Mouse (Mus musculus): Measurements from ENCODE around the gene Prkd1. TPM values are rescaled to one million over a fixed set of nuclear protein-coding genes. Genes with fewer than 3 reads are reported as not detected.

Prkd1 gene
- total RNA-seq, 1 experiment: 3.0 TPM

GRCm38 (mm10) chr12:50554214-50554613, 94.7 kb downstream of the Prkd1 start:
- no peak for DNase-seq (ENCODE audit: low read depth, low spot score)
- no peak overlapping the region for H3K4me3 ChIP-seq (ENCODE audit: insufficient read depth in 1 of 2, low read depth in 1 of 2, low read length in 2 of 2, poor library complexity in 1 of 2, severe bottlenecking in 1 of 2)
- no peaks in the 10 kb centered on the region for H3K36me3 ChIP-seq (ENCODE audit: control insufficient read depth, insufficient read depth, low read length, poor library complexity, severe bottlenecking)
- in situ Hi-C loops (cut with MboI; ENCODE audit: low sequenced_read_pairs in 2 of 2, unreplicated experiment in 2 of 2): no loop called here
- no peak overlapping the region for H3K27ac ChIP-seq (ENCODE audit: insufficient read depth, low read depth, low read length, poor library complexity, severe bottlenecking)
- no peaks in the 10 kb centered on the region for H3K4me1 ChIP-seq (ENCODE audit: control insufficient read depth in 2 of 2, insufficient read depth in 2 of 2, low read length in 2 of 2, poor library complexity in 1 of 2)
- TF ChIP-seq CHD2 (IDR thresholded peaks at IDR 0.05; ENCODE audit: low read depth, low read length): no peak
- no peak for TF ChIP-seq HCFC1 (IDR thresholded peaks at IDR 0.05; ENCODE audit: borderline replicate concordance, insufficient read depth, low read length)
- no peak for TF ChIP-seq ZNF384 (IDR thresholded peaks at IDR 0.05; ENCODE audit: low read depth, low read length)
- TF ChIP-seq ZC3H11A (IDR thresholded peaks at IDR 0.05; ENCODE audit: borderline replicate concordance, low read depth, low read length): no peak
- no peak for TF ChIP-seq MAFK (IDR thresholded peaks at IDR 0.05; ENCODE audit: insufficient read depth, low read depth, low read length)
- no peaks in the 10 kb centered on the region for H3K9me3 ChIP-seq (ENCODE audit: control insufficient read depth, insufficient read depth, low read depth, low read length)
- H3K9ac ChIP-seq (ENCODE audit: insufficient read depth, low read depth, low read length, poor library complexity, severe bottlenecking): no peak overlapping the region

GRCm38 (mm10) chr12:50549860-50550555, 98.9 kb downstream of the Prkd1 start:
- H3K36me3 ChIP-seq (ENCODE audit: control insufficient read depth, insufficient read depth, low read length, poor library complexity, severe bottlenecking): no peaks in the 10 kb centered on the region
- in situ Hi-C loops (cut with MboI; ENCODE audit: low sequenced_read_pairs in 2 of 2, unreplicated experiment in 2 of 2): no loop called here
- H3K4me3 ChIP-seq (ENCODE audit: insufficient read depth in 1 of 2, low read depth in 1 of 2, low read length in 2 of 2, poor library complexity in 1 of 2, severe bottlenecking in 1 of 2): no peak overlapping the region
- no peaks in the 10 kb centered on the region for H3K4me1 ChIP-seq (ENCODE audit: control insufficient read depth in 2 of 2, insufficient read depth in 2 of 2, low read length in 2 of 2, poor library complexity in 1 of 2)
- H3K27ac ChIP-seq (ENCODE audit: insufficient read depth, low read depth, low read length, poor library complexity, severe bottlenecking): no peak overlapping the region
- DNase-seq (ENCODE audit: low read depth, low spot score): no peak
- TF ChIP-seq HCFC1 (IDR thresholded peaks at IDR 0.05; ENCODE audit: borderline replicate concordance, insufficient read depth, low read length) (no peak), MAFK (IDR thresholded peaks at IDR 0.05; ENCODE audit: insufficient read depth, low read depth, low read length) (no peak), ZNF384 (IDR thresholded peaks at IDR 0.05; ENCODE audit: low read depth, low read length) (no peak), CHD2 (IDR thresholded peaks at IDR 0.05; ENCODE audit: low read depth, low read length) (no peak), ZC3H11A (IDR thresholded peaks at IDR 0.05; ENCODE audit: borderline replicate concordance, low read depth, low read length) (no peak)
- no peaks in the 10 kb centered on the region for H3K9me3 ChIP-seq (ENCODE audit: control insufficient read depth, insufficient read depth, low read depth, low read length)
- H3K9ac ChIP-seq (ENCODE audit: insufficient read depth, low read depth, low read length, poor library complexity, severe bottlenecking): no peak overlapping the region

GRCm38 (mm10) chr12:50546394-50546793, 102.5 kb downstream of the Prkd1 start:
- H3K27ac ChIP-seq (ENCODE audit: insufficient read depth, low read depth, low read length, poor library complexity, severe bottlenecking): no peak overlapping the region
- in situ Hi-C loops (cut with MboI; ENCODE audit: low sequenced_read_pairs in 2 of 2, unreplicated experiment in 2 of 2): no loop called here
- H3K4me1 ChIP-seq (ENCODE audit: control insufficient read depth in 2 of 2, insufficient read depth in 2 of 2, low read length in 2 of 2, poor library complexity in 1 of 2): no peaks in the 10 kb centered on the region
- H3K36me3 ChIP-seq (ENCODE audit: control insufficient read depth, insufficient read depth, low read length, poor library complexity, severe bottlenecking): no peaks in the 10 kb centered on the region
- no peak overlapping the region for H3K4me3 ChIP-seq (ENCODE audit: insufficient read depth in 1 of 2, low read depth in 1 of 2, low read length in 2 of 2, poor library complexity in 1 of 2, severe bottlenecking in 1 of 2)
- no peak for TF ChIP-seq HCFC1 (IDR thresholded peaks at IDR 0.05; ENCODE audit: borderline replicate concordance, insufficient read depth, low read length)
- no peak overlapping the region for H3K9ac ChIP-seq (ENCODE audit: insufficient read depth, low read depth, low read length, poor library complexity, severe bottlenecking)
- DNase-seq (ENCODE audit: low read depth, low spot score): no peak
- no peaks in the 10 kb centered on the region for H3K9me3 ChIP-seq (ENCODE audit: control insufficient read depth, insufficient read depth, low read depth, low read length)

- H3K4me1 ChIP-seq (ENCODE audit: control insufficient read depth in 2 of 2, insufficient read depth in 2 of 2, low read length in 2 of 2, poor library complexity in 1 of 2): no peaks in the 10 kb centered on the region
- TF ChIP-seq ZNF384 (IDR thresholded peaks at IDR 0.05; ENCODE audit: low read depth, low read length) (no peak), MAFK (IDR thresholded peaks at IDR 0.05; ENCODE audit: insufficient read depth, low read depth, low read length) (no peak), CHD2 (IDR thresholded peaks at IDR 0.05; ENCODE audit: low read depth, low read length) (no peak), HCFC1 (IDR thresholded peaks at IDR 0.05; ENCODE audit: borderline replicate concordance, insufficient read depth, low read length) (no peak), ZC3H11A (IDR thresholded peaks at IDR 0.05; ENCODE audit: borderline replicate concordance, low read depth, low read length) (no peak)
- no peaks in the 10 kb centered on the region for H3K36me3 ChIP-seq (ENCODE audit: control insufficient read depth, insufficient read depth, low read length, poor library complexity, severe bottlenecking)
- no peak overlapping the region for H3K4me3 ChIP-seq (ENCODE audit: insufficient read depth in 1 of 2, low read depth in 1 of 2, low read length in 2 of 2, poor library complexity in 1 of 2, severe bottlenecking in 1 of 2)
- no peak for DNase-seq (ENCODE audit: low read depth, low spot score)
- H3K27ac ChIP-seq (ENCODE audit: insufficient read depth, low read depth, low read length, poor library complexity, severe bottlenecking): no peak overlapping the region
- H3K9ac ChIP-seq (ENCODE audit: insufficient read depth, low read depth, low read length, poor library complexity, severe bottlenecking): no peak overlapping the region
- in situ Hi-C loops (cut with MboI; ENCODE audit: low sequenced_read_pairs in 2 of 2, unreplicated experiment in 2 of 2): no loop called here
- no peaks in the 10 kb centered on the region for H3K9me3 ChIP-seq (ENCODE audit: control insufficient read depth, insufficient read depth, low read depth, low read length)
These were observed 103.3 kb downstream of the Prkd1 start for GRCm38 (mm10) chr12:50545610-50545919.
